Mouse (Mus musculus) ovary, adult 18-20 months (tissue): ENCODE measurements at regions not wholly inside any gene's neighbourhood (a gene's known extent, or its start where the extent isn't known, plus 50 kb on each side); places are given as distances from the start of the nearest gene placed in this dataset.

Experiments used
- DNase-seq: peaks from one replicate; pipeline ENCODE4 v3.0.0; 2022; ENCODE audit warnings: low spot score, mixed read lengths

GRCm38 (mm10) chr7:135767493-135767892, 51.3 kb upstream of the Mki67 start:
- DNase-seq, result no peak

- no peak for DNase-seq
Observed at GRCm38 (mm10) chr7:135768064-135768463, 51.9 kb upstream of the Mki67 start.

GRCm38 (mm10) chr7:135768592-135768991, 52.4 kb upstream of the Mki67 start:
- DNase-seq, result peak; percentile 70

- DNase-seq, result no peak
Observed at GRCm38 (mm10) chr7:135769082-135769673, 53.0 kb upstream of the Mki67 start.

- no peak for DNase-seq
Observed at GRCm38 (mm10) chr7:135770051-135770450, 53.9 kb upstream of the Mki67 start.

- DNase-seq, result no peak
Observed at GRCm38 (mm10) chr7:135775832-135776433, 59.8 kb upstream of the Mki67 start.

- no peak for DNase-seq
Observed at GRCm38 (mm10) chr7:135790167-135790566, 74.0 kb upstream of the Mki67 start.

- DNase-seq, result no peak
Observed at GRCm38 (mm10) chr7:135790978-135791377, 74.8 kb upstream of the Mki67 start.

- no peak for DNase-seq
Observed at GRCm38 (mm10) chr7:135791953-135792690, 76.0 kb upstream of the Mki67 start.

- no peak for DNase-seq
Observed at GRCm38 (mm10) chr7:135792918-135793317, 76.8 kb upstream of the Mki67 start.

GRCm38 (mm10) chr7:135794238-135794637, 78.1 kb upstream of the Mki67 start:
- no peak for DNase-seq

GRCm38 (mm10) chr7:135794679-135795078, 78.5 kb upstream of the Mki67 start:
- DNase-seq, result no peak

GRCm38 (mm10) chr7:135798441-135798840, 82.3 kb upstream of the Mki67 start:
- no peak for DNase-seq

- no peak for DNase-seq
Observed at GRCm38 (mm10) chr7:135802598-135803121, 86.5 kb upstream of the Mki67 start.

- DNase-seq, result no peak
Observed at GRCm38 (mm10) chr7:135804730-135805129, 88.6 kb upstream of the Mki67 start.

- DNase-seq, result no peak
Observed at GRCm38 (mm10) chr7:135806139-135806538, 90.0 kb upstream of the Mki67 start.

- DNase-seq, result no peak
Observed at GRCm38 (mm10) chr7:135806673-135807072, 90.5 kb upstream of the Mki67 start.

- no peak for DNase-seq
Observed at GRCm38 (mm10) chr7:135809167-135809566, 93.0 kb upstream of the Mki67 start.

- DNase-seq, result no peak
Observed at GRCm38 (mm10) chr7:135809751-135810379, 93.7 kb upstream of the Mki67 start.

- no peak for DNase-seq
Observed at GRCm38 (mm10) chr7:135810971-135811370, 94.8 kb upstream of the Mki67 start.

- no peak for DNase-seq
Observed at GRCm38 (mm10) chr7:135813616-135814015, 97.5 kb upstream of the Mki67 start.

- DNase-seq, result no peak
Observed at GRCm38 (mm10) chr7:135816191-135816590, 100.0 kb upstream of the Mki67 start.

GRCm38 (mm10) chr7:135817868-135818267, 101.7 kb upstream of the Mki67 start:
- no peak for DNase-seq
